Mouse (Mus musculus) frontal cortex, postnatal 14 days (tissue): ENCODE data around the gene Atp6v1d.

Experiments used
- DNase-seq, 2 experiments: peaks; one replicate each; pipeline ENCODE4 v3.0.0; 2022; ENCODE audit warnings: low spot score in 2 of 2

Gene Atp6v1d

GRCm38 (mm10) chr12:78861496-78862253 lies at the start of gene Atp6v1d, which contains the start of gene Eif2s1:
TSS of gene Atp6v1d (minus strand) at chr12:78861638.
TSS of gene Eif2s1 (plus strand) at chr12:78861819.
- DNase-seq, result peak; percentile 98 to 99

- no peak for DNase-seq
These were observed 49.4 kb upstream of the Atp6v1d start for GRCm38 (mm10) chr12:78910684-78911461.

GRCm38 (mm10) chr12:78908081-78908605 lies 46.7 kb upstream of the Atp6v1d start:
- no peak for DNase-seq

- DNase-seq, result no peak
These were observed 45.3 kb upstream of the Atp6v1d start, which contains the start of gene Plek2 for GRCm38 (mm10) chr12:78906707-78907162. TSS of gene Plek2 (minus strand) at chr12:78906964.

GRCm38 (mm10) chr12:78904499-78904898 lies 43.1 kb upstream of the Atp6v1d start:
- no peak for DNase-seq

GRCm38 (mm10) chr12:78903313-78903712 lies 41.9 kb upstream of the Atp6v1d start:
- no peak for DNase-seq

GRCm38 (mm10) chr12:78901467-78901866 lies 40.0 kb upstream of the Atp6v1d start:
- no peak for DNase-seq

- no peak for DNase-seq
These were observed 36.4 kb upstream of the Atp6v1d start for GRCm38 (mm10) chr12:78897861-78898260.

GRCm38 (mm10) chr12:78891149-78891548 lies 29.7 kb upstream of the Atp6v1d start:
- DNase-seq, result no peak

- no peak for DNase-seq
These were observed 28.6 kb upstream of the Atp6v1d start for GRCm38 (mm10) chr12:78890062-78890461.

- no peak for DNase-seq
These were observed 13.1 kb upstream of the Atp6v1d start for GRCm38 (mm10) chr12:78874581-78874980.

- no peak for DNase-seq
These were observed 6.7 kb upstream of the Atp6v1d start for GRCm38 (mm10) chr12:78868115-78868514.

GRCm38 (mm10) chr12:78865434-78865833 lies 4.0 kb upstream of the Atp6v1d start:
- no peak for DNase-seq

- DNase-seq, result no peak
These were observed 854 bp upstream of the Atp6v1d start for GRCm38 (mm10) chr12:78862254-78862730.

- DNase-seq, result no peak
These were observed 430 bp downstream of the Atp6v1d start for GRCm38 (mm10) chr12:78860921-78861495.

GRCm38 (mm10) chr12:78848246-78848645 lies 13.2 kb downstream of the Atp6v1d start:
- DNase-seq, result no peak

GRCm38 (mm10) chr12:78842429-78842828 lies 19.0 kb downstream of the Atp6v1d start:
- no peak for DNase-seq

GRCm38 (mm10) chr12:78839906-78840305 lies 21.5 kb downstream of the Atp6v1d start:
- no peak for DNase-seq

- no peak for DNase-seq
These were observed 26.9 kb downstream of the Atp6v1d start for GRCm38 (mm10) chr12:78834496-78834895.

- no peak for DNase-seq
These were observed 47.0 kb downstream of the Atp6v1d start for GRCm38 (mm10) chr12:78814437-78814836.

- DNase-seq, result no peak
These were observed 59.6 kb downstream of the Atp6v1d start for GRCm38 (mm10) chr12:78801836-78802235.

- DNase-seq, result no peak
These were observed 61.4 kb downstream of the Atp6v1d start for GRCm38 (mm10) chr12:78800036-78800435.
